Mouse (Mus musculus) neural tube, embryonic 11.5 days (tissue): Measurements from ENCODE around the gene Arsb. TPM values are rescaled to one million over a fixed set of nuclear protein-coding genes. Genes with fewer than 3 reads are reported as not detected.

Experiments used
- ATAC-seq: fragments of 200-750 bp; cut with Nextera tagmentation; 2 replicates; pipeline ENCODE4 v1.8.0; 2017; ENCODE audit warnings: moderate number of reproducible peaks, mild to moderate bottlenecking, moderate TSS enrichment, moderate library complexity; ENCODE audit not compliant: insufficient read depth, low FRiP score, low TSS enrichment
- DNase-seq: peaks from one replicate; pipeline ENCODE4 v3.0.0-alpha.2; 2015; ENCODE audit warnings: low spot score
- H3K27ac ChIP-seq: fragments of 300-500 bp; sonication (generic); 2 replicates; pipeline ENCODE4 v1.5.1; 2014; ENCODE audit warnings: low read depth, mild to moderate bottlenecking, low read length
- H3K27me3 ChIP-seq: fragments of 300-500 bp; sonication (generic); 2 replicates; pipeline ENCODE4 v1.6.1; 2014; ENCODE audit warnings: mild to moderate bottlenecking, low read length, mixed read lengths; ENCODE audit not compliant: control insufficient read depth, insufficient read depth
- H3K36me3 ChIP-seq: fragments of 300-500 bp; sonication (generic); 2 replicates; pipeline ENCODE4 v1.6.1; 2014; ENCODE audit warnings: mild to moderate bottlenecking, low read length, moderate library complexity, mixed read lengths; ENCODE audit not compliant: control insufficient read depth, insufficient read depth
- H3K4me1 ChIP-seq: fragments of 300-500 bp; sonication (generic); 2 replicates; pipeline ENCODE4 v1.6.1; 2014; ENCODE audit warnings: low read length, mixed read lengths; ENCODE audit not compliant: control insufficient read depth, insufficient read depth
- H3K4me2 ChIP-seq: fragments of 300-500 bp; sonication (generic); 2 replicates; pipeline ENCODE4 v1.6.1; 2014; ENCODE audit warnings: low read depth, mild to moderate bottlenecking, moderate library complexity
- H3K4me3 ChIP-seq: fragments of 300-500 bp; sonication (generic); 2 replicates; pipeline ENCODE4 v1.5.1; 2014; ENCODE audit warnings: low read depth, low read length
- H3K9ac ChIP-seq: fragments of 300-500 bp; sonication (generic); 2 replicates; pipeline ENCODE4 v1.6.1; 2014; ENCODE audit warnings: mild to moderate bottlenecking, low read length
- H3K9me3 ChIP-seq: fragments of 300-500 bp; sonication (generic); 2 replicates; pipeline ENCODE4 v1.6.1; 2016; ENCODE audit warnings: low read length; ENCODE audit not compliant: control insufficient read depth
- WGBS: fragments of 180-500 bp; shearing (Covaris S2); extraction: QIAGEN DNeasy Blood & Tissue Kit; methylation state at CpG from one replicate; pipeline ENCODE4 v1.1.7; 2014; 5-methylcytosine and 5-hydroxymethylcytosine counted together
- polyA plus RNA-seq: library from polyadenylated mRNA; unstranded; fragments of >200 nt; fragmentation: Nextera tagmentation; extraction: Ambion mirVana; gene quantifications from 2 replicates; pipeline ENCODE4 v1.2.1, GENCODE M21; 2014

Arsb gene
- polyA plus RNA-seq, 1 experiment from 2014 or later = 7.3 TPM

- 82% methylated on average over 9 of the region's 9 CpGs for WGBS
- H3K4me2 ChIP-seq = no peak overlapping the region
- no peak for ATAC-seq
- H3K4me3 ChIP-seq = no peak overlapping the region
- H3K27ac ChIP-seq = no peak overlapping the region
- DNase-seq = no peak
- no peaks in the 10 kb centered on the region for H3K4me1 ChIP-seq
- no peaks in the 10 kb centered on the region for H3K36me3 ChIP-seq
- H3K9ac ChIP-seq = no peak overlapping the region
- H3K27me3 ChIP-seq = no peaks in the 10 kb centered on the region
- no peaks in the 10 kb centered on the region for H3K9me3 ChIP-seq
Observed at GRCm38 (mm10) chr13:93924735-93925432, 153.5 kb downstream of the Arsb start.

- Histone ChIP-seq H3K9ac (no peak overlapping the region), H3K27me3 (no peaks in the 10 kb centered on the region), H3K4me2 (no peak overlapping the region), H3K27ac (no peak overlapping the region), H3K4me1 (no peaks in the 10 kb centered on the region), H3K4me3 (no peak overlapping the region), H3K36me3 (no peaks in the 10 kb centered on the region), H3K9me3 (no peaks in the 10 kb centered on the region)
- 64% methylated on average over 7 of the region's 7 CpGs for WGBS
- no peak for ATAC-seq
- DNase-seq = no peak
Observed at GRCm38 (mm10) chr13:93930561-93931340, 159.3 kb downstream of the Arsb start.

GRCm38 (mm10) chr13:93936455-93936854, 165.0 kb downstream of the Arsb start:
- H3K4me2 ChIP-seq = no peak overlapping the region
- no peaks in the 10 kb centered on the region for H3K36me3 ChIP-seq
- DNase-seq = no peak
- no peak overlapping the region for H3K9ac ChIP-seq
- H3K27ac ChIP-seq = no peak overlapping the region
- no peaks in the 10 kb centered on the region for H3K27me3 ChIP-seq
- ATAC-seq = no peak
- WGBS = 93% methylated on average over 6 of the region's 6 CpGs
- no peaks in the 10 kb centered on the region for H3K9me3 ChIP-seq
- H3K4me3 ChIP-seq = no peak overlapping the region
- H3K4me1 ChIP-seq = no peaks in the 10 kb centered on the region

- Histone ChIP-seq H3K4me1 (no peaks in the 10 kb centered on the region), H3K4me2 (no peak overlapping the region), H3K4me3 (no peak overlapping the region), H3K27ac (no peak overlapping the region), H3K36me3 (no peaks in the 10 kb centered on the region), H3K9me3 (no peaks in the 10 kb centered on the region), H3K9ac (no peak overlapping the region), H3K27me3 (no peaks in the 10 kb centered on the region)
- DNase-seq (no peak), ATAC-seq (no peak)
- WGBS = 46% methylated on average over 2 of the region's 2 CpGs
Observed at GRCm38 (mm10) chr13:93938118-93938517, 166.7 kb downstream of the Arsb start.

DNA sequence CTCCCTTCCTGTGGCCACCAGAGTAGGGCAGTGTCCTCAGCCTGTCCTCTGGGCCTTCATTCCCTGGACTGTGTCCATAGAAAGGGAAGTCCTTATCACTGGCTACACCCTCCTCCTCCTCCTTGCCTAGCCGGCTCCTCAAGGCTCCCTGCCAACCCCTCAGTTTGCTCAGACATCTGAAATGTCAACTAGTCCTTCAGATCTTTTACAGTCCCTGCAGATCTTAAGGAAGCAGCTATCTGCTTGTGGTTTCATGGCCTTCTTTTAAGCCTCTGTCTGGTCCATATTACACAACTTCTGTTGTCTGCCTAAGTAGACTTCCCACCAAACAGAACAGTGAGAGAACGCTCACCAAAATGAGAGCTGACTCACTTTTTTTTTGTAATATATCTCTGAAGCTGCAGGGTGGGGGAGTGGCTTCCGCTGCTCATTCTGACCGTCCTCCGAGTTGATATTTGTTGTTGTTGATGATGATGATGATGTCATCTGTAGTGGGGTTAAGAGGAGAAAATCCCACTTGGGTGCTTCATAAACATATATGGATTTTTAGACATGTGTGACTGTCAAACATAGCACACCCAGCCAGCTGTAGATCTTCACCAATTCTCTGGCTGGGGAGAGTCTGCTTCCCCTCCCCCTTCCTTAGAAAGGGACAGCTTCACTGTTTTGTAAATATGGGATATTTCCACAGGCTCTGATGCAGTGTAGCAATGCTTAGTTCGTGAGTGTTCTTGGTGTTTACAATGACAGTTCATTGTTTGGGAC, 168.1 kb downstream of the Arsb start:
- Histone ChIP-seq H3K27me3 (no peaks in the 10 kb centered on the region), H3K27ac (no peak overlapping the region), H3K9me3 (no peaks in the 10 kb centered on the region), H3K4me1 (no peaks in the 10 kb centered on the region), H3K4me2 (no peak overlapping the region), H3K36me3 (no peaks in the 10 kb centered on the region), H3K9ac (no peak overlapping the region), H3K4me3 (no peak overlapping the region)
- DNase-seq (no peak), ATAC-seq (no peak)
- 81% methylated on average over 6 of the region's 6 CpGs for WGBS

GRCm38 (mm10) chr13:93940742-93941531, 169.5 kb downstream of the Arsb start:
- no peak overlapping the region for H3K4me3 ChIP-seq
- H3K36me3 ChIP-seq = no peaks in the 10 kb centered on the region; the same call in 1 of the 2 replicates
- no peak overlapping the region for H3K9ac ChIP-seq
- DNase-seq (no peak), ATAC-seq (no peak)
- H3K9me3 ChIP-seq = no peaks in the 10 kb centered on the region
- no peak overlapping the region for H3K27ac ChIP-seq
- 79% methylated on average over 7 of the region's 7 CpGs for WGBS
- H3K4me1 ChIP-seq = no peaks in the 10 kb centered on the region
- no peak overlapping the region for H3K4me2 ChIP-seq
- H3K27me3 ChIP-seq = no peaks in the 10 kb centered on the region

- H3K4me2 ChIP-seq = no peak overlapping the region
- H3K4me1 ChIP-seq = no peaks in the 10 kb centered on the region
- WGBS = 31% methylated on average over 9 of the region's 9 CpGs
- no peak overlapping the region for H3K4me3 ChIP-seq
- H3K9me3 ChIP-seq = no peaks in the 10 kb centered on the region
- no peak for ATAC-seq
- DNase-seq = no peak
- no peaks in the 10 kb centered on the region for H3K27me3 ChIP-seq
- no peaks in the 10 kb centered on the region for H3K36me3 ChIP-seq
- H3K9ac ChIP-seq = no peak overlapping the region
- H3K27ac ChIP-seq = no peak overlapping the region
Observed at GRCm38 (mm10) chr13:93950996-93951395, 179.6 kb downstream of the Arsb start.

DNA sequence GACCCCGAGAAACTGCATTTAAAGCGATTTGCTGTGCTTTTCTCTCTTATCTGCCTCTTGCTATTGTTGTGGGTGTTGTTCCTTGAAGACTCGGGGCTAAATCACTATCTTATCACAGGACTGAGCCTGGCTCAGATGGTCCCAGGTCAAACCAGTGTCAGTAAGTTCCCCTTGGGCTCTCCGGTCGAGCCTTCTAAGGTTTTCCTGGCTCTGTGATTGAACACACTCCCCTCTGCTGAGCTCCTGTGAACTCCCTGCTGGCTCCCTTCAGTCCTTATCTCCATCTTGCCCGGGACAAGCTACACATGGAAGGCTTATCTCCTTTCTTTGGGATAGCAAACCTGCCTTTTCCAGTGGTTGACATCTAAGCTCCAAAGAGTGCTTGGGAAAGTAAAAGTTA, 180.1 kb downstream of the Arsb start:
- Histone ChIP-seq H3K4me1 (no peaks in the 10 kb centered on the region), H3K9ac (no peak overlapping the region), H3K36me3 (no peaks in the 10 kb centered on the region), H3K27me3 (no peaks in the 10 kb centered on the region), H3K4me3 (no peak overlapping the region), H3K27ac (no peak overlapping the region), H3K9me3 (no peaks in the 10 kb centered on the region), H3K4me2 (no peak overlapping the region)
- ATAC-seq (no peak), DNase-seq (no peak)
- 75% methylated on average over 6 of the region's 6 CpGs for WGBS
